Mouse (Mus musculus) midbrain, postnatal 0 days (tissue): Measurements from ENCODE around the gene Muc15. TPM values are rescaled to one million over a fixed set of nuclear protein-coding genes. Genes with fewer than 3 reads are reported as not detected.

Experiments used
- ATAC-seq: fragments of 200-750 bp; cut with Nextera tagmentation; 2 replicates; pipeline ENCODE4 v1.8.0; 2017; ENCODE audit warnings: moderate number of reproducible peaks, mild to moderate bottlenecking, moderate TSS enrichment, moderate library complexity; ENCODE audit not compliant: low FRiP score
- DNase-seq: peaks from one replicate; pipeline ENCODE4 v3.0.0-alpha.2; 2015; ENCODE audit warnings: low spot score
- H3K27ac ChIP-seq: fragments of 300-500 bp; sonication (generic); 2 replicates; pipeline ENCODE4 v1.5.1; 2014; ENCODE audit warnings: low read depth, mild to moderate bottlenecking, low read length, mixed read lengths
- H3K27me3 ChIP-seq: fragments of 300-500 bp; sonication (generic); 2 replicates; pipeline ENCODE4 v1.6.1; 2014; ENCODE audit warnings: low read length, control low read depth, mixed read lengths; ENCODE audit not compliant: insufficient read depth
- H3K36me3 ChIP-seq: fragments of 300-500 bp; sonication (generic); 2 replicates; pipeline ENCODE4 v1.6.1; 2014; ENCODE audit warnings: low read length, control low read depth, mixed read lengths; ENCODE audit not compliant: insufficient read depth
- H3K4me1 ChIP-seq: fragments of 300-500 bp; sonication (generic); 2 replicates; pipeline ENCODE4 v1.6.1; 2014; ENCODE audit warnings: mild to moderate bottlenecking, control low read depth, antibody characterized with exemption, low read length, mixed read lengths; ENCODE audit not compliant: insufficient read depth
- H3K4me2 ChIP-seq: fragments of 300-500 bp; sonication (generic); 2 replicates; pipeline ENCODE4 v1.6.1; 2014; ENCODE audit warnings: low read depth, mild to moderate bottlenecking, low read length, mixed read lengths; ENCODE audit not compliant: poor library complexity, severe bottlenecking
- H3K4me3 ChIP-seq: fragments of 300-500 bp; sonication (generic); 2 replicates; pipeline ENCODE4 v1.5.1; 2014; ENCODE audit warnings: low read depth, mild to moderate bottlenecking, low read length, moderate library complexity
- H3K9ac ChIP-seq: fragments of 300-500 bp; sonication (generic); replicated peaks from 2 replicates; pipeline ENCODE4 v1.6.1; 2014; ENCODE audit warnings: mild to moderate bottlenecking, low read length, moderate library complexity, mixed read lengths; ENCODE audit not compliant: poor library complexity, severe bottlenecking
- H3K9me3 ChIP-seq: fragments of 300-500 bp; sonication (generic); 2 replicates; pipeline ENCODE4 v1.6.1; 2016; ENCODE audit warnings: low read length, control low read depth
- CTCF ChIP-seq: IDR thresholded peaks from 2 replicates; pipeline ENCODE4 v1.5.1; 2016; ENCODE audit warnings: antibody characterized with exemption, mild to moderate bottlenecking
- WGBS: fragments of 180-500 bp; shearing (Covaris S2); extraction: QIAGEN DNeasy Blood & Tissue Kit; methylation state at CpG from one replicate; pipeline ENCODE4 v1.1.7; 2014; 5-methylcytosine and 5-hydroxymethylcytosine counted together
- polyA plus RNA-seq: library from polyadenylated mRNA; unstranded; fragments of >200 nt; fragmentation: Nextera tagmentation; extraction: Ambion mirVana; gene quantifications from 2 replicates; pipeline ENCODE4 v1.2.1, GENCODE M21; 2015
- total RNA-seq: library from RNA; depleted of rRNA; stranded (reverse); fragments of >200 nt; gene quantifications from 2 replicates; pipeline ENCODE4 v1.2.3, GENCODE M21; 2014; rRNA removed

The Muc15 gene
- total and polyA plus RNA-seq, 2 experiments from 2014 or later: 0.27 to 0.58 TPM

- Histone ChIP-seq H3K9me3 (no peaks in the 10 kb centered on the region), H3K4me3 (no peak overlapping the region), H3K4me2 (no peak overlapping the region), H3K36me3 (no peaks in the 10 kb centered on the region), H3K27ac (no peak overlapping the region), H3K27me3 (no peaks in the 10 kb centered on the region), H3K9ac (no peak overlapping the region), H3K4me1 (no peaks in the 10 kb centered on the region)
- TF ChIP-seq CTCF: no peak
- ATAC-seq (no peak), DNase-seq (no peak)
- WGBS: 68% methylated on average over 3 of the region's 3 CpGs
These were observed 66.3 kb downstream of the Muc15 start for GRCm38 (mm10) chr2:110787396-110787795.

Other genes with a start within 250 kb of the Muc15 start
- gene Slc5a12, start 124.0 kb upstream of the Muc15 start, total RNA-seq: 0.28 TPM in 1 of 2 replicates, not detected in the other
- gene Slc5a12, start 124.0 kb upstream of the Muc15 start, polyA plus RNA-seq: not detected in 2 replicates
- gene Ano3, start 229.6 kb downstream of the Muc15 start, total RNA-seq: 0.66 and 1.6 TPM in 2 replicates
- 0.54 and 0.70 TPM in 2 replicates for gene Ano3, start 229.6 kb downstream of the Muc15 start, polyA plus RNA-seq